Mouse (Mus musculus): Measurements from ENCODE around the gene Pex7.

Pex7 gene

DNA sequence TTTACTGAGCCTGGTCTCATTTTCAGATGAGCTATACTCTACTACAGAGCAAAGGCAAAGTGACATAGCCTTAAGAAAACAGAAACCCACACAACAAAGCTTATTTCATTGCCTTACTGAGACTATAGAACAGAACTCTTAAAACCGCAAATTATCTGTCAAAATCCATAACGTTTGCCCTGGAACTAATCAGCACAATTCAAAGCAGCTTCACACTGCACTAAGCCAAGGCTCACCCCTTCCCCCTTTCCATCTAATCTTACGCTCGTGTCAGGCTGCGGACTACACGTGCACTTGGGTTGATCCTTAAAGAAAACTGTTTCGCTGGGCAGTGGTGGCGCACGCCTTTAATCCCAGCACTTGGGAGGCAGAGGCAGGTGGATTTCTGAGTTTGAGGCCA is 29.8 kb downstream of the Pex7 start:
- in situ Hi-C loops (cut with MboI, MseI): no loop called here

DNA sequence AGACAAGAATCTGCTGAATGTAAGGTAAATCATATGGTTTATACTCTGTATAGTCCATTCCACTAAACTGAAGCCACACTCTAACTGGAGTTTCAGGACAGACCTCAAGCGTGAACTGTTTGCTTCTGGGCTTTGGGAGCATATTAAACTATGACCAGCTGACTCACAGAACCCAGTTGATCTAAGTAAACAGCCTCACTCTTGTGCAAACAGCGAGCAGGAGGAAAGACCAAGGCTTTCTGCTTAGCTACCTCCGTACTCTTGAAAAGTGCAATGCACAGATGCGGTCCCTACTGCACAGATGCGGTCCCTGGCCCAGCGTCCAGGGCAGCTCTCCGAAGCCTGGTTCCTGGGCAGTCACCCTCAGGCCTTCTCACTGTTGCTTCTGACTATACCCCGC is 30.2 kb downstream of the Pex7 start:
- in situ Hi-C loops (cut with MboI, MseI): no loop called here

DNA sequence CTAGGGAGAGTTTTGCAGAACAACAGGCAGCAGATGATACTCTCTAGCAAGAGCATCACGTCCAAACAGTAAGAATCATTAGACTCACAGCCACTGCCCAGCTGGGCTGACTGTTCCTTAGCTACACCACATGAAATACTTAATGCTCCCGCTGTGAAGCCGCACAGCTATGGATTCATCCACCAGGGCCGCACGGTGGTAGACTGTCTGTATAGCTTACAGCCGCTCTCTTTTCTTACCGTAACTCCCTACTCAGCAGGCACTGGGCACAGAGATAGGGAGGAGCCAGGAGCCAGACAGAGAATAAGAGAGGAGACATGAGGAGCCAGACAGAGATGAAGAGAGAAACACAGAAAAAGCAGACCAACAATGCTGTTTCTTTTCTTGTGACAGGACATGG is 30.8 kb downstream of the Pex7 start:
- in situ Hi-C loops (cut with MboI, MseI): no loop called here

DNA sequence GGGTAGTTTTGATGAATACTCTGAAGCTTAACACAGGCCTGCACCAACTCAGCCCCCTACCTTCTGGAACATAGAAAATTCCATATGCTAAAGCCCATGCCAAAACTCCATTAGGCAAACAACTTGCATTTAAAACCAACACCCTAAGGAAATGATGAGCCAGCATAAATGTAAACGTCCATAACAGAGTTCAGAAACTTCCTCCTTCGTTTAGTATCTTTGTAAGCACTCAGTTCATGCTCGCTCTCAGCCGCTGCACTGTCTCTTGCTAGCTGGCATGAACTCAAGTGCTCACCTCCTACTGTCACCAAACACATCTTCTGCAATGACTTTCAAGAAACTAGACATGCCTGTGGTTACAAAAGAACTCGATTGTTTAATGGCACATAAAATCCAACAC is 32.1 kb downstream of the Pex7 start:
- in situ Hi-C loops (cut with MboI, MseI): no loop called here

- in situ Hi-C loops (cut with MboI, MseI): no loop called here
Observed at GRCm38 (mm10) chr10:19855597-19856306, 51.7 kb downstream of the Pex7 start.

DNA sequence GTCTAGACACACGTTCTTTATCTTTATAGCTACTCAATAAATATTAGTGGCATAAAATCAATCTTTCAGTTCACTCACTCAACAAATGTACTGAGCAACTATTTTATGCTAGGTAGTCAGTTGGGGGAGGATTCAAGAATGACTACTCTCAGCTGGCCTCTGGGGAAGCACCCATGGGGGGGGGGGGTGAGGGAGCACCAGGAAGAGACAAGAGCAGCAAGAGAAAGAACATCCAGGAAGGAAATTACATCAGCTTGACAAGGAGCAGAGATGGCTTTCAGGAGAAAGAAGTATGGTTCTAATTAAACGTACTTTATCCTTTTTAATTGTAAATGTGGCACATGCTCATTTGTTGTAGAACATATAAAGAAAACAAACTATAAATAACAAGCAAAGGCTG is 53.9 kb downstream of the Pex7 start:
- in situ Hi-C loops (cut with MboI, MseI): loop anchor here (5.0 kb wide), 1 partner anchor 34 kb away; no protein-coding TSS in a partner anchor

GRCm38 (mm10) chr10:19852776-19853175 is 54.7 kb downstream of the Pex7 start:
- in situ Hi-C loops (cut with MboI, MseI): loop anchor here (5.0 kb wide), 1 partner anchor 35 kb away; no protein-coding TSS in a partner anchor

GRCm38 (mm10) chr10:19850998-19851691 is 56.3 kb downstream of the Pex7 start, which contains the start of gene Slc35d3:
Slc35d3 (minus strand) TSS chr10:19851459.
- in situ Hi-C loops (cut with MboI, MseI): loop anchor here (5.0 kb wide), 1 partner anchor 36 kb away; no protein-coding TSS in a partner anchor

- in situ Hi-C loops (cut with MboI, MseI): loop anchor here (5.0 kb wide), 1 partner anchor 37 kb away; no protein-coding TSS in a partner anchor
Observed at GRCm38 (mm10) chr10:19850544-19850997, 56.9 kb downstream of the Pex7 start.

DNA sequence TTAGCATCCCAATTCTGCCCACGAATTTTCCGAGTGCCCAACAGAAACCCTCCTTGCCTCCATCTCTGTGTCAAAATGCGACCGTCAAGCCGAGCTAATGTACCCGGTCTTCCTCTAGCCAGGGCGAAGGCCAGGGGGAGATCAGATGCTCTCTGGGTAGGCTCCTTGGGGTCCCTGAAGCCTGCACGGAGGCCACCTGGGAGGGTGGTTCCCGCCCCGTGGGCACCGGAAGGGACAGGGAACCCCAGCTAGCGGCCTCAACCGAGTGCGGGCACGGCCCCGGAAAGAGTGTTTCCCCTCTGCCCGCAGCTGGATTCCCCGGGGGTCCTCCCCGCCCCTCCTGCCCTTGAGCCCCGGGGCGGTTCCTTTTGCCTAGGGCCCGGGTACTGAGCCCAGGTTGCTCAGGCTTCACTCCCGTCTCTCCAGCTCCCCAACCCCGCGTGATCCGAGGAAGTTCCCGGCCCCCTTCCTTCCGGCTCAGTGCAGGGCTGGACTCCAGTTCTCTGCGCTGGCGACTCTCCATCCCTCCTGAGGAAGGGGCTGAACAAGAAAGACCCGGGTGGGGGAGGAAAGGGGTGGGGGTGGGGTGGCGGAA is 57.6 kb downstream of the Pex7 start:
- in situ Hi-C loops (cut with MboI, MseI): loop anchor here (5.0 kb wide), 1 partner anchor 37 kb away; no protein-coding TSS in a partner anchor

DNA sequence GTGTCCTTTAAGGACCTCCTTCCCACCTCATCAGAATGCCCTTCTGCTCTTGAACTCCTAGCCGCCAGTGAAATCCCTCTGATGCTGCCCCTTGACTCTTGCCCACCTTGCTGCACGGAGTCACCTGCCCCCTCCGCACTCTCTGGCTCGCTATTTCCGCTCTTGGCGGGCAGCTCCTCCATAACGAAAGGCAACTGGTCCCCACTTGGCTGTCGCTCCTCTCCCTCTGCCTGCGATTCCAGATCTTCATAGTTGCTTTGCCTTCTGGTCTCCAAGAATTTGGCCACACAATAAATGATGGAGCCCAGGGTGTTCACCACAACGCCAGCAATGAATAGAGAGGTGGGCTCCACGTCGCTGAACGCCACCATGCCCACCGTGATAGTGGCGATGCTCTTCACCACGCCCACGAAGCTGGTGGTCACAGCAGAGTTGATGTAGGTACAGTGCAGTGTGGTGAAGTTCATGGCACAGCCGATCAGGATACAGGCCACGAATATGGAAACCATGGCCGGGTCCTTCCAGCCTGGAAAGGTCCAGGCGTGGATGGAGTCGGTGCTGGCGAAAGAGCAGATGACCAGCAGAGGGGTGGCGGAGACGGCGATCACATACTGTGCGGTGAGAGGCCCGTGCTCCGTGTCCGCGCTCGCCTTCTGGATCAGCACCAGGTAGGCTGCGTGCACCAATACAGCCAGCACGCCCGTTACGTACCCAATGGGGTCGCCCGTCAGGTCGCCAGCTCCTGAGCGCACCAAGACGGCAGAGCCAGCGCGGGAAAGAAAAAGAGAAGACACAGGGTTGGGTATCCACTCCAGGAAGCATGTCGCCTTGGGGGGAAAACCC is 58.3 kb downstream of the Pex7 start:
- in situ Hi-C loops (cut with MboI, MseI): no loop called here

- in situ Hi-C loops (cut with MboI, MseI): no loop called here
Observed at GRCm38 (mm10) chr10:19839836-19840235, 67.7 kb downstream of the Pex7 start.

DNA sequence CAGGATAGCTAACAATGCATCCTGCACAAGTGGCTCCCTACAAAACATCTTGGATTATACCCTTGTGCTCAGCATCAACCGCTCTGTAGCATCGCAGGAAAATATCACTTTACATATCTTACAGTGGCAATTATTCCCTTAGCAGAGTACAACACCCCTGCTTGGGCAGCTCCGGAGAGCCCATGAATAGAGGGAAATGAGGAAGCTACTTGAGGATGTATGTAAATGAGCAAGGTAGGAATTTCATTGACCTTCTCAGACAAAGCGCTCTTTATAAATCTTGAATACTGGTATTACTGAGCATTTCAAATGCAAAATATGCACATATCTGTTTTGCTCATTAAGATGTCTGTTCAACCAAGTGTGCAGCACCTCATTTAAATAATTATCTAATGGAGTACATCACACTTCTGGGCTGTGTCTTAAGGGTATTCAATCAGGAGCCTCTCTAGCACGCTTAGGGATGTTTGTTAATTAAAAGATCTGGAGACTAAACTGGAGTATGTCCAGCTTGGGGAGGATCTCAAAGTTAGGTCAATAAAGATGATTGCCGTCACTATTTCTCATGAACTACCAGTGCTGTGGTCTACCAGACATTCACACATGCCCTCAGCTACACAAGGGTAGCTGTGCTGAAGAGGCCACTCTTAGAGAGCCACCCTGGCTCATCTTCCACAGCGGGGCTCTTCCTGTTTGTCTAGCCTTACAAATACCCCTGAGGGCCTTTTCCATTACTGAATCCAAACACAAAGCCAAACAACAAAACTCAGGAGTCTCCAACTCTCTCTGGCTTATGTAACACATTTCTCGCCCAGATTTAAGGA is 71.4 kb downstream of the Pex7 start:
- in situ Hi-C loops (cut with MboI, MseI): no loop called here

GRCm38 (mm10) chr10:19834222-19834621 is 73.3 kb downstream of the Pex7 start:
- in situ Hi-C loops (cut with MboI, MseI): no loop called here

- in situ Hi-C loops (cut with MboI, MseI): no loop called here
Observed at GRCm38 (mm10) chr10:19831072-19831849, 76.2 kb downstream of the Pex7 start.

GRCm38 (mm10) chr10:19820986-19821385 is 86.5 kb downstream of the Pex7 start:
- in situ Hi-C loops (cut with MboI, MseI): no loop called here

DNA sequence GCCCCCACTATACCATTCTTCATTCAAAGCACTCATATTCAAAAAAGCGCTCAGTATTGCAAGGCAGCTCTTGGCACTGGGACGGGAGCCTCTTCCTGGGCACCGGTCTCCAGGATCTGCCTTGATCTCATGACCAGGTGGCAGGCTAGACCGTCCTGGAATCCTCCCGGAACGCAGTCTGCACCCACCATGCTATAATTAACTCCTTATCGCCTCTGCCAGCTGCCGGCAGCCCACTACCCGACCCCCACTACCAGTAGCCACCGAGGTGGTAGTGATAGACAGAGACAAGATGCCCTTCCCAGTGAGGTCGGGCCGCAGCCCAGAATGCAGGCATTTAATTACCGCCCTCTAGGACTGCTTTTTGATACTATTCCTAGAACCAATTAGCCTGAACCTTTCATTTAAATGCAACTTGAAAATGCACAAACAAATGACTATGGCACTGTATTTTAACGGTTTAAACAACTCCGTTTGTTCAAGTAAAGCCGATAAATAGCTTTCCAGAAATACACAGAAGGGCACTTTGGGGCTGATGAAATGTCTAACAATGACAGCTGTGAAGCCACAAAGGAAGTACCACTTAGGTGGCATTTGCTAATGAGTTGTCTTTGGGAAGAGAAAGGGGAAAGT is 88.7 kb downstream of the Pex7 start:
- in situ Hi-C loops (cut with MboI, MseI): no loop called here

- in situ Hi-C loops (cut with MboI, MseI): no loop called here
Observed at GRCm38 (mm10) chr10:19815371-19815770, 92.1 kb downstream of the Pex7 start.

DNA sequence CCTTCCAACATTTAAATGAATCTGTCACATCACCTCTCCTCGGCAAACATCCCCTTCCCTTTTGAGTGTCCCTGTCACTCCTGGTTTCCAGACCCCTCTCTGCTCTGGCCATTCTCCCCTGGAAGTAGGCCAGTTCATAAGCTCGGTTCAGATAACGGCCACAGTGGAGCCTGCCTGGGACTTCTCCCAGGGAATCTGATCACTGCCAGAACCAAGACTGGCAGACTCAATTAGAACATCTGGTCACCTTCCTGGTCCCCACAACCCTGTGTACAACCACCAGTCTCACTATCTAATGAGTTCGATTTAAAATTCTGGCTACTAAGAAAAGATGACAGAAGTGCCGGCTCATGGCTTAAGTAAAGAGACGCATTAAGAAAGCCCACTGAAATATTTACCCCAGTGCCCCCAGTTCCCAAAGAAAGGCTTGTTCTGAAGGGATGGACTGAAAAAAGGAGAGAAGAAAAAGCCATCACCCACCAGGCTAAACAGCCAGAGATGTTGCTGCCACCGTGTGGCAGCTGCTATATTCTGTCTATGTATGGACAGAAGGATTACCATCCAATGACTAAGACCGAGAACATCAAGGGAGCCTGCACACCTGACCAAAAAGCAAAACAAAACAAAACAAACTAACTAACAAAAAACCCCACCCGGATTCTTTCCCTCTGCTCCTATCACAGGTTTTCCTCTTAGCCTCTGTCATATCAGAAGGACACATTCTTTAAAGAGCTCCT is 95.9 kb downstream of the Pex7 start:
- in situ Hi-C loops (cut with MboI, MseI): no loop called here

Data from T-helper 2 cell (primary cell).